Mouse (Mus musculus): Measurements from ENCODE around the gene Wnt4. TPM values are rescaled to one million over a fixed set of nuclear protein-coding genes. Genes with fewer than 3 reads are reported as not detected.

Gene Wnt4
- 10 to 100 TPM; 13.1 to 14.1 TPM for total RNA-seq (2021)
- long read RNA-seq, experiment 1, full-length matches to known transcripts = 19 of 23 reads
- long read RNA-seq, experiment 1, partial matches to known transcripts = 0 of 23 reads
- long read RNA-seq, experiment 1, other reads (novel, unspliced or antisense) = 4 of 23 reads
- long read RNA-seq, experiment 2, full-length matches to known transcripts = 21 of 24 reads
- long read RNA-seq, experiment 2, partial matches to known transcripts = 1 of 24 reads
- long read RNA-seq, experiment 2, other reads (novel, unspliced or antisense) = 2 of 24 reads

DNA sequence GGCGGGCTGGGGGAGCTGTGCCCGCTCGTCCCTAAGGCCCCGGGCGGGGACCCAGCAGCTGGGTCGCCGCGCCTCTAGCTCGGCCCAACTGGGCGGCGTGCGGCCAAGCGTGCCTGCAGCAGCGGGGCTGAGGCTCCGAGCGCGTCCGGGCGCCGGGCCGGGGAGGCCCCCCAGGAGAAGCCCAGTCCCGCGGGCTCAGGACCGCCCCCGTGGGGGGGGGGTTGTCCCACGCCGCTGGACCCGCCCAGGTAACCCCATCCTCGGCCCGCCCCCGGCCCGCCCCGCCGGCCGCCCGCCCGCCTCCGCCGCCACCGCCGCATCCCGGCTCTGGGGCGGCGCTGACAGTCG, at the start of gene Wnt4:
Wnt4 (plus strand) TSS at position 324 of the 348 bp plus-strand sequence.
- peak; percentile 41 to 43 for DNase-seq (ENCODE audit: extremely low spot score in 1 of 2, low spot score in 2 of 2)
- H3K27ac ChIP-seq = peak within 1 kb of the TSS; percentile 85
- no peak; the same call in 1 of the 2 replicates for TF ChIP-seq CTCF (IDR thresholded peaks at IDR 0.05)
- intact Hi-C loops (cut with DNase I) = no loop called here
- peak within 1 kb of the TSS; percentile 65 for H3K4me3 ChIP-seq

DNA sequence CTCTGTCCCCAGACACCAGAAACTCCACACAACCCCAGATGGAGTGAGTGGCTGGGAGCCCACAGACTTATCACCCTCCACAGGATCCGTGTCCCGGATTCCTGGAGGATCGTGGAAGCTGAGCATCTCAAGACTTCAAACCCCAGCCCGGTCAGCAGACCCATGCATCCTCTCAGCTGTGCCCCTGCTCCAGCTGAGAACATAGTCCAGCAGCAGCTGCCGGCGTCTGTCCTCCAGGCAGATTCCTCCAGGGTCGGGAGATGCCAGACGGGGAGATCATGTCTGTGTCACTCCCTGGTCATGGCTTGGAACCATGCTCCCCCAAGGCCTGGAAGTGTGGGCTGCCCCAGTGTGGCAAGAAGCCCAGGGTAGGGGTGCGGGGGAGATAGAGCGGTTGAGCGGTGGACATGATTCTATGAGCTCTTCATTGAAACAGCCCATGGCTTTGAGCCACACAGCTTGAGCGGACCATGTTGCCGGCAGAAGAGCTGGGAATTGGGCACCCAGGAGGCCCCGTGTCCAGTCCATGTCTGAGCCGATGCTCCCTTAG, 48.6 kb upstream of the Wnt4 start:
- no peak for DNase-seq (ENCODE audit: extremely low spot score in 1 of 2, low spot score in 2 of 2)
- intact Hi-C loops (cut with DNase I) = no loop called here
- no peak for TF ChIP-seq CTCF (IDR thresholded peaks at IDR 0.05)
- no peak overlapping the region for H3K4me3 ChIP-seq
- no peak overlapping the region for H3K27ac ChIP-seq

DNA sequence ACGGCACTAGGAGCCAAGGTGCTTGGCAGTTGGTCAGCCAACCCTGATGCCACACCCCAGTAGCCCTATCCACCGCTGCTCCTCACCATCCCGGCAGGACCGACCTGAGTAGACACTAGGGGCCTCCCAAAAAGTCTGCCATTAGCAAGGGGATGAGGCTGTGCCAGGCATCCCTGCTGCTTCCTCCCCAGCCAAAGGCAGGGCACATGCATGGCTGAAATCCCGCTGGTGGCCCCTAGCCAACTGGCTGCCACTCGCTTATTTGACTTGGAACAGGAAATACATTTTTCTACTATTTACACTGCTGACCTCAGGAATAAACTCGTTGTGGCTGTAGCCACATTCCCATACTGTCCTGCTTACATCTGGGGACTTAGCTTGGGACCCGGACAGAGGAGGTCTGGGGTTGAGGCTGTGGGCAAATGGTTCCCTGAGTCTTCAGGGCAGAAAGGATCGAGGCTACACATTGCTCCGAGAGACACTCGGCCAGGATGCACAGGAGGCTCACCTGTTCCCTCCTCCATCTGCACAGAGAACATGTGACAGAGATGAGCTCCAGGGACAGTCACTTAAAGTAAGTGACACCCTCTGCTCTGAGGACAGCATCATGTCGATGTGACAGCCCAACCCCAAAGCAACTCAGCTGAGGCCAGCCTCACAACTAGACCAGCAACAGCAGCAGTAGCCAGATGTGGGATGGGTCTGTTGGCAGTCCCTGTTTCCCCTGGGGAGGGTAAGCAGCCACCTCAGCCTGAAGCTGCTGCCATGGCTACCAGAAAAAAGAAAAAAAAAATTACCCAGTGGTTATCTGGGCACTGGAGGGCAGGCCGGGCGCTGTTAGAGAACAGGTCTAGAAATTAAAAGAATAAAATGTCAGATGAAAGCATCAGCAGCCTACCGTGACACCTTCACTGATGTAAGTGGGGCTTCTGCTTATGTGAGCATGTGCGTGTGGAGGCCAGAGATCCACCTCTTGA, 45.5 kb upstream of the Wnt4 start:
- TF ChIP-seq CTCF (IDR thresholded peaks at IDR 0.05) = no peak
- intact Hi-C loops (cut with DNase I) = no loop called here
- Histone ChIP-seq H3K4me3 (no peak overlapping the region), H3K27ac (no peak overlapping the region)
- DNase-seq (ENCODE audit: extremely low spot score in 1 of 2, low spot score in 2 of 2) = no peak

DNA sequence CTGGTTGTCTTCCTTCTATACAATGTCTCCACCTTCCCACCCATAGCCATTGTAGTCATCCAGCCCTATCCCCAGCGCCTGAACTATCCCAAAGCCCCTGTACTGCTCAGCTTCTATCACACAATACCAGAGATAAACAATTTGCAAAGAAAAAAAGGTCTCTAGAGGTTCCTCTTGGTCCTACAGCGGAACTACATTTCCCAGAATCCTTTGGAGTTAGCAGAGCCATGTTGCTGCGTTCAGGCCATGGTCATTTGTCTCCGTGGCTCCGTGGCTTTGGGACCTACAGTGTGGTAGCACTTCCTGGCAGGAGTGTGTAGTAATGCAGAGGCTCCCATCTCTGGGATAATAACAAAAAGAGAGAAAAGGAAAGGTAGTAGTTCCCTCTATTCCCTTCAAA, 43.7 kb upstream of the Wnt4 start:
- intact Hi-C loops (cut with DNase I) = no loop called here
- no peak overlapping the region for H3K4me3 ChIP-seq
- DNase-seq (ENCODE audit: extremely low spot score in 1 of 2, low spot score in 2 of 2) = no peak
- H3K27ac ChIP-seq = no peak overlapping the region
- no peak for TF ChIP-seq CTCF (IDR thresholded peaks at IDR 0.05)

DNA sequence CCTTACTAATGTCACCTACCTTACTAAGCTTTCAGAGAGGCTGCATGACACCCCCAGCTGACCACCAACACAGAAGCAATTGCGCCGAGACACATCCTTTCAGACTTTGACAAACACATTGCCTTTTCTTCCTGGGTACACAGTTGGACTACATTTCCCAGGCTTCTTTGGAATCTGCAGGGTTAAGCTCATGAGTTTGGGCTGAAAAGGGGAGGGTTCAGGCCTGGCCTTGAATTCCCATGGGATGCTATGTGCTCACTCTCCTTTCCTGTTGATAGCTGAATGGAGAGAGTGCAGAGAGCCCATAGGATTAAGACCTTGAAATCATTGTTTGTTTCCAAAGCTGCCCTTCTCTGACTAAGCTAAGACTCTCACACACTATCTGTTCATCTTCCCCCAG, 42.8 kb upstream of the Wnt4 start:
- DNase-seq (ENCODE audit: extremely low spot score in 1 of 2, low spot score in 2 of 2) = no peak
- no peak for TF ChIP-seq CTCF (IDR thresholded peaks at IDR 0.05)
- Histone ChIP-seq H3K27ac (no peak overlapping the region), H3K4me3 (no peak overlapping the region)
- intact Hi-C loops (cut with DNase I) = no loop called here

DNA sequence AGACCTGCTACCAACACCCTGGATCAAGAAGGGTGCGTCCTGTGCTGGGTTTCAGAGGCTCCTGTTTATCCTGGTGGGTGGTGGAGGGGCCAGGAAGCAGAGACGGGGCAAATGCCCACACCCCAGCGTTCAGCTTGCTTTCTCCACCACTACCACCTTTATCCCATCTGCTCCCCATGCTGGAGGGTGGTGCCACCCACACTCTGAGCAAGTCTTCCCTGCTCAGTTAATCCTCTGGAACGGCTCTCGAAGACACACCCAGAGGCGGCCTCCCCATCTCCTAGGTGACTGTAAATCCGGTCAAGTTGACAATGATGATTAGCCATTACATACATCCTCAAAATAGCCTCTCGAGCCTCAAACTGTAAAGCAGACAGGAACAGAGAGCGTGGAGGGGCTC, 41.9 kb upstream of the Wnt4 start:
- Histone ChIP-seq H3K4me3 (no peak overlapping the region), H3K27ac (no peak overlapping the region)
- peak in 1 of 2 experiments; percentile 33 for DNase-seq (ENCODE audit: extremely low spot score in 1 of 2, low spot score in 2 of 2)
- no peak for TF ChIP-seq CTCF (IDR thresholded peaks at IDR 0.05)
- intact Hi-C loops (cut with DNase I) = no loop called here

DNA sequence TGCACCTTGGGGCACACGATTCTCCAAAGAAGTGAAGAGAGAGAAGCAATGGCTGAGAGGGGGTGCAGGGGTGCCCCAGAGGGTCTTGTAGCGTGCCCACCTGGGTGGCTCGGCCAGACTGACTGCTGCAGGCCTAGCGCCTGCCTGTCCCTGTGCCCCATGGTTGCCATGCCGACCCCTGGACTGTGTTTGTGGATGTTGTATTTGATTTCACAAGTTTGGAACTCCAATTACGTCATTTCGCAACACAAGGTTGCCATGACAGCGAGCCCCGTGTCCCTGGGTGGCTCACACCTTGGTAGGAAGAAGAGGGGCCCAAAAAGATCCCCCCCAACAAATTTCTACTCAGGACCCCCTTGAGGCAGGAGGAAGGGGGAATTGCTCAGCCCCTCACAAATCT, 32.4 kb upstream of the Wnt4 start:
- no peak overlapping the region for H3K4me3 ChIP-seq
- no peak for DNase-seq (ENCODE audit: extremely low spot score in 1 of 2, low spot score in 2 of 2)
- no peak for TF ChIP-seq CTCF (IDR thresholded peaks at IDR 0.05)
- no peak overlapping the region for H3K27ac ChIP-seq
- intact Hi-C loops (cut with DNase I) = no loop called here

DNA sequence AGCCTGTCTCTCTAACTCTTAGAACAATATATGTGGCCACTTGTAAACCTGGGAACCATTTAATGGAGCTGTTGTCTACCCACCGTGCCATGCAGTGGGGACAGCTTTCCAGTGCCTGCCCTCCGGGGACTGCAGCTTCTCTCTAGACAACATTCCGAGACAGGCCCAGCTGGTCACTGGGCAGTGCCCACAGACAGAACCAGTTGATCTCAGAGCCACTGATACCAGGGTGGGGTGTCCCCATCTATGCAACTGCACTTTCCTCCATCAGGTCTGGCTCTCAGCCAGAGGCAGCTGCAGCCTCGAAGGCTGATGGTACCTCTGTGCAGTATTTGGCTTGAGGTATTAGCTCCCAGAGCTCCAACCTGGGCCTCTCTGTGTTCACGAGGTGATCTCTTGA, 27.0 kb upstream of the Wnt4 start:
- intact Hi-C loops (cut with DNase I) = no loop called here
- TF ChIP-seq CTCF (IDR thresholded peaks at IDR 0.05) = no peak
- H3K4me3 ChIP-seq = no peak overlapping the region

DNA sequence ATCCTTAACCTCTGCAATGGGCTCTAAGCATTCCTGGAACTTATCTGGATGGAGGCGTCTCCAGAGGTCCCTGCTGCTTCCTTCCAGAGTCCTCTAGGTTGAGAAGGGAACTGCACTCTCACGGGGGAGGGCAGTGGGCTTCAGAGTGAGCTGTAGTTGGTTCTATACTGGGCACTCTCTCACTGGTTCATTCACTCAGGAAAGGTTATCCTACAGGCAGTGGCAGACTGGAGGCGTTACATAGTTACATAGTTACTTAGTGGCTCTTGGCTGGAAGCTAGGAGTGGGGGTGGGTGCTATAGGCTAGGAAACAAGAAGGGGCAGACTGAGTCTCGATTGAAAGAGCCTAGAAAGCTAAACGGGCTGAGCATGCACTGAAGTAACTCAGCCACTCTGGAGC, 26.4 kb upstream of the Wnt4 start:
- Histone ChIP-seq H3K27ac (no peak overlapping the region), H3K4me3 (no peak overlapping the region)
- intact Hi-C loops (cut with DNase I) = no loop called here
- peak; percentile 18 for TF ChIP-seq CTCF (IDR thresholded peaks at IDR 0.05)
- peak; percentile 20 to 28 for DNase-seq (ENCODE audit: extremely low spot score in 1 of 2, low spot score in 2 of 2)

More for the DNA sequence above, 27.0 kb upstream of the Wnt4 start:
- no peak overlapping the region for H3K27ac ChIP-seq
- DNase-seq (ENCODE audit: extremely low spot score in 1 of 2, low spot score in 2 of 2) = no peak

DNA sequence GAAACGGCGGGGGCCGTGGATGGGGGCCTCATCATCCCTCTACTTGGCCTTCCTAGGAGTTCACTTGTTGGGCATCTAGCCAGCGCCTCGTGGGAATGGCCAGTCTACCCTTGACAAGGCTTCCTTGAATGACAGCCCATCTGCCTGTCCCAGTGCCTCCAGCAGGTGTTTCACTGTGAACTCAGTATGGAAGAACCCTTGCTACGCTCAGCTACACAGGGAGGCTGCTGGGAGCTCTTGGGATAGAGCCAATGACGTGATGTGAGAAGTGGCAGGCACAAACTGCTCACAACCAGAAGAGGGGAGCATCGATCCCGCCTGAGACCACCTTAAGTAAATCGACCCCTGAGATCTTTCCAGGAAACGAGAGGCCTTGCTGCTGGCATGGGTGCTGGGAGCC, 23.7 kb upstream of the Wnt4 start:
- DNase-seq (ENCODE audit: extremely low spot score in 1 of 2, low spot score in 2 of 2) = no peak
- no peak overlapping the region for H3K27ac ChIP-seq
- H3K4me3 ChIP-seq = no peak overlapping the region
- intact Hi-C loops (cut with DNase I) = no loop called here
- TF ChIP-seq CTCF (IDR thresholded peaks at IDR 0.05) = no peak

DNA sequence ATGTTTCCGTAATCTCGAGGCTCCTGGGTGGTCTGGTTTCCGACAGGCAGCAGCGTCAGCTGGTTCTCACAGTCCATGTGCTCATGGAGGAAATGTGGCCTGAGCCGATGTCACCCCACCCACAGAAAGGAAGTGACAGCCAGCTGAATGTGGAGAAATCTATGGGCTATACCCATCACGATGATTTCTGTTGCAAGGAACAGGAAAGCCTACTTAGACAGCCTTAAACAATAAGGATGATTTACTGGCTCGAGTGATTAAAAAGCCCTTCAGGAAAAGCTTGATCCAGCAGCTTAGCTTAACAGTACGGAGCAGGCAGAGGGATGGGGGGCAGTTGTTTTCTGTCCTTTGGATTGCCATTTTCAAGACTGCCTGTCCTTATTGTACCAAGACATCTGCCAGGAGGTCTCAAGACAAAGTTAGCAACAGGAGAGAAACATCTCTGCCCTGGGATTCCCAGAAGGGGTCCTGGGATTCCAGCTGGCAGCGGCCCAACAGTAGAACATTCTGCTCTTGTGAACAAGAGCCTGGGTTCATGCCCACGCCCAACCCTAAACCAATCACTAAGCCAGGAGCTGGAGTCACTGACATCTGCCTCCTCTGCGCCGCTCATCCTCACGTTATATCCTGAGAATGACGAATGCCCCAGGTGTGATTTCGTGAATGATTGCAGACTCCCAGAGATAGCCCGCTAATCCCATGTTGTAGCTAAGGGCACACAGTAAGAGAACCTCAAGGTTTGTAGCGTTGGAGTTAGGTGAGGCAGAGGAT, 22.9 kb upstream of the Wnt4 start:
- H3K27ac ChIP-seq = no peak overlapping the region
- no peak for TF ChIP-seq CTCF (IDR thresholded peaks at IDR 0.05)
- no peak for DNase-seq (ENCODE audit: extremely low spot score in 1 of 2, low spot score in 2 of 2)
- no peak overlapping the region for H3K4me3 ChIP-seq
- intact Hi-C loops (cut with DNase I) = no loop called here
